Mouse (Mus musculus) E14TG2a.4 (cell line): Measurements from ENCODE around the gene Atoh1.

Source experiments
- CTCF ChIP-seq: conservative IDR thresholded peaks from 2 replicates; pipeline ENCODE4 v1.5.1; 2014; ENCODE audit warnings: low read length
- NANOG ChIP-seq: IDR thresholded peaks from 2 replicates; pipeline ENCODE4 v1.6.1; 2014; ENCODE audit warnings: borderline replicate concordance, low read length, mixed read lengths

DNA sequence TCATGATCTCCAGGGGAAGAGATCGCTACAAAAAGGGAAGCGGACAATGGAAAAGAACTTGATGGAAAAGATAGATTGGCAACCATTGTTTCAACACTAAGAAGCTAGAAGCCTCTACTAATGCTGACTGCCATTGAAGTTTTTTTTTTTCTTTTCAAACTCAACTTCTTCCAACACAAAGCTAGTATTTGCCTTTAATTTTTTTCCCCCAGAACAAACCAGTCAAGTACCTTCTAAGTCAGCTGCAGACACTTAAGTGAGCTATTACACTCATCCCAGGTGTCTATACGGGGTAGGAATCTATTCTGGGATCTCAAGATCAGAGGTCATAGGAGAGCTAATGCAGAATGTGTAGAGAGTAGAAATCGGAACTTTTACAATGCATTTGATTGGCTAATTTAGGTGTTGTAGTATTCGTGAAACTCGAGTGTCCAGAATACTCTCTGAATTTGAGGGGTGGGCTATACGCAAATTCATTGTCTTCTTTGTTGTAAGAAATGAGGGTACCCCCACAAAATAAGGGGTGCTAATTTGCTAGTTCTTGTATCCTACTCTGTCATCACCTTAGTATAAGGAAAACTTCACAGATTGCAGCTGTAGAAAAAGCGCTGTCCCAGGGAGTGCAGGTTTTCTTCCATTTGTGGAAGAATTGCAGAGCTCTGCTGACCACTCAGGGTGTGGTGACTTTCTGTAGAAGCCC, 2.8 kb downstream of the Atoh1 start:
- no peak for TF ChIP-seq CTCF
- no peak for TF ChIP-seq NANOG
